ENCODE assay signal across 13 mouse cellular contexts in the genomic region with DNA sequence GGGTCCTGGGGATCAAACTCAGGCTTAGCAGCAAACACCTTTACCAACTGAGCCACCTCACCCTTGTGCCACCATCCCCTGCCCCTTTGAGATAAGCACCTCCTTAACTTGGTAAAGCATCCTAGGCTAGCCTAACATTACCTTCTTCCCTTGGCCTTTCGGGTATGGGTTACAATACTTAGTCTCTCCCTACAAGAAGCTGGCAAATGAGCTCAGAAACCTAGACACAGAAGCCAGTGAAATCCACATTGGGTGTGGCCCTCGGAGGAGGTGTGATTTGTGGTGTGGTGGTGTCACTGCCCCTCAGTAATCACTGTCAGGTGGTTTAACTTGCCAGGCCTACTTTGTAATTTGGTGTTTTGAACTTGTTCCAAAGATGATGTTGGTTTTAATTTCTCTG.
A peak's percentile ranks its signal among the peaks of the same experiment; 100 is the strongest.
DNase-seq lines count a peak whose midpoint lies in the region; ATAC-seq and TF ChIP-seq lines count a peak whose summit lies in the region.
"Had no signal": no experiment of that assay in that cellular context is flagged by ENCODE, and none has a peak within 500 bp of the region (broad histone marks: within the 10 kb centered on the region; RNA-seq: fewer than 3 reads in every experiment).

No protein-coding gene starts in this region.

- H3K9me3 ChIP-seq in embryonic facial prominence, embryonic 15.5 days (replicated peaks): no peaks in the 10 kb centered on the region

- TF ChIP-seq POLR2A in kidney, adult 2 months (IDR thresholded peaks at IDR 0.05; ENCODE audit: low read depth, low read length): no peak

- no peaks in the 10 kb centered on the region for H3K27me3 ChIP-seq in kidney, adult 2 months (replicated peaks; ENCODE audit: control insufficient read depth, insufficient read depth, low read length)
- H3K27me3 ChIP-seq in embryonic facial prominence, embryonic 15.5 days: no peaks in the 10 kb centered on the region

- TF ChIP-seq CTCF in kidney, adult 2 months (conservative IDR thresholded peaks at IDR 0.05; ENCODE audit: insufficient read depth, insufficient read length, low read depth, low read length): no peak

- peak overlapping the region; percentile 54 for H3K27ac ChIP-seq in kidney, adult 2 months (ENCODE audit: insufficient read depth, low read depth, low read length)
- H3K27ac ChIP-seq in embryonic facial prominence, embryonic 15.5 days (replicated peaks): no peak overlapping the region; the same call in 1 of the 2 replicates

- peak overlapping the region; percentile 10; the same call in 1 of the 2 replicates for H3K4me3 ChIP-seq in kidney, adult 2 months (ENCODE audit: insufficient read depth, low read depth, low read length)
- H3K4me3 ChIP-seq in embryonic facial prominence, embryonic 15.5 days (replicated peaks): peak overlapping the region; percentile 41

- H3K4me2 ChIP-seq in embryonic facial prominence, embryonic 15.5 days (replicated peaks): peak overlapping the region; percentile 46

- H3K36me3 ChIP-seq in kidney, adult 2 months (ENCODE audit: control insufficient read depth, insufficient read depth, low read length): no peaks in the 10 kb centered on the region
- H3K36me3 ChIP-seq in embryonic facial prominence, embryonic 15.5 days: no peaks in the 10 kb centered on the region

- H3K4me1 ChIP-seq in kidney, adult 2 months (ENCODE audit: control insufficient read depth, insufficient read depth, low read length): peaks cover 25% of the 10 kb centered on the region
- H3K4me1 ChIP-seq in embryonic facial prominence, embryonic 15.5 days: peaks cover 34% of the 10 kb centered on the region

- H3K9ac ChIP-seq in embryonic facial prominence, embryonic 15.5 days: no peak overlapping the region

- WGBS in kidney, adult 2 months: 57% methylated on average over 2 of the region's 2 CpGs
- WGBS in embryonic facial prominence, embryonic 15.5 days: 67% methylated on average over 2 of the region's 2 CpGs

- peak; percentile 25 for ATAC-seq in activated CD4-positive, CD25-positive, alpha-beta regulatory T cell, adult 4 months
- ATAC-seq in embryonic facial prominence, embryonic 15.5 days (ENCODE audit: insufficient number of reproducible peaks, low FRiP score, low TSS enrichment, low read depth): no peak
- ATAC-seq in inflammation-experienced regulatory T-cells, adult 6 months: no peak

- no peak for DNase-seq in kidney, adult 2 months
- no peak for DNase-seq in kidney, postnatal 4 days
- DNase-seq in natural killer cell, adult 2 months (ENCODE audit: low spot score in 2 of 2): peak; percentile 61 to 77
- no peak for DNase-seq in thymus, postnatal 10 days (ENCODE audit: low spot score in 2 of 2)
- DNase-seq in embryo, embryonic 10.5 days (ENCODE audit: low spot score): no peak
- DNase-seq: adrenal gland, postnatal 14 days; cerebellum, adult 18-20 months; layer of hippocampus, adult 9-11 months; lung, postnatal 36 days; right cerebral cortex, postnatal 4 days had no signal

Comparison
In these comparisons a context has a peak if more than half of its experiments do, and no peak if none do; other contexts are left out.
1. DNase-seq: peak in natural killer cell, adult 2 months (2 of 2); none in kidney, adult 2 months (single experiment), kidney, postnatal 4 days (0 of 2), thymus, postnatal 10 days (0 of 2) and embryo, embryonic 10.5 days (single experiment).